Mouse (Mus musculus) limb, embryonic 14.5 days (tissue): Measurements from ENCODE around the gene Abcb10. TPM values are rescaled to one million over a fixed set of nuclear protein-coding genes. Genes with fewer than 3 reads are reported as not detected.
"Not testable (repeated sequence)": the region's sequence is repeated elsewhere in the genome, so short reads cannot be mapped to it uniquely, and the experiment has no call there.

ENCODE experiments used
- ATAC-seq: fragments of 200-750 bp; cut with Nextera tagmentation; 2 replicates; pipeline ENCODE4 v1.8.0; 2017; ENCODE audit warnings: low read depth, moderate number of reproducible peaks, moderate TSS enrichment; ENCODE audit not compliant: low FRiP score
- DNase-seq: peaks from one replicate; pipeline ENCODE4 v3.0.0-alpha.2; 2015; ENCODE audit warnings: low spot score
- H3K27ac ChIP-seq: fragments of 300-500 bp; sonication (generic); replicated peaks from 2 replicates; pipeline ENCODE4 v1.5.1; 2014; ENCODE audit warnings: low read depth, mild to moderate bottlenecking, low read length, moderate library complexity, mixed read lengths
- H3K27me3 ChIP-seq: fragments of 300-500 bp; sonication (generic); 2 replicates; pipeline ENCODE4 v1.6.1; 2014; ENCODE audit warnings: low read length, mixed read lengths; ENCODE audit not compliant: control insufficient read depth, insufficient read depth
- H3K36me3 ChIP-seq: fragments of 300-500 bp; sonication (generic); 2 replicates; pipeline ENCODE4 v1.6.1; 2014; ENCODE audit warnings: mild to moderate bottlenecking, low read length, moderate library complexity, mixed read lengths; ENCODE audit not compliant: control insufficient read depth, insufficient read depth
- H3K4me1 ChIP-seq: fragments of 300-500 bp; sonication (generic); 2 replicates; pipeline ENCODE4 v1.6.1; 2014; ENCODE audit warnings: antibody characterized with exemption, low read length, mixed read lengths; ENCODE audit not compliant: control insufficient read depth, insufficient read depth
- H3K4me2 ChIP-seq: fragments of 300-500 bp; sonication (generic); replicated peaks from 2 replicates; pipeline ENCODE4 v1.6.1; 2014; ENCODE audit warnings: low read depth, mild to moderate bottlenecking, low read length, moderate library complexity; ENCODE audit not compliant: severe bottlenecking
- H3K4me3 ChIP-seq: fragments of 300-500 bp; sonication (generic); replicated peaks from 2 replicates; pipeline ENCODE4 v1.5.1; 2014; ENCODE audit warnings: low read length
- H3K9ac ChIP-seq: fragments of 300-500 bp; sonication (generic); 2 replicates; pipeline ENCODE4 v1.6.1; 2014; ENCODE audit warnings: mild to moderate bottlenecking, low read depth, low read length, moderate library complexity; ENCODE audit not compliant: severe bottlenecking
- H3K9me3 ChIP-seq: fragments of 300-500 bp; sonication (generic); 2 replicates; pipeline ENCODE4 v1.6.1; 2016; ENCODE audit warnings: low read length; ENCODE audit not compliant: control insufficient read depth
- POLR2A ChIP-seq: fragments of 200-500 bp; IDR thresholded peaks from 2 replicates; pipeline ENCODE4 v1.8.0; 2012; ENCODE audit warnings: inconsistent platforms, mild to moderate bottlenecking, moderate library complexity, borderline replicate concordance; ENCODE audit not compliant: insufficient read depth, insufficient read length; ENCODE audit errors: extremely low read depth
- WGBS: fragments of 180-500 bp; shearing (Covaris S2); extraction: QIAGEN DNeasy Blood & Tissue Kit; methylation state at CpG from one replicate; pipeline ENCODE4 v1.1.7; 2014; 5-methylcytosine and 5-hydroxymethylcytosine counted together
- polyA plus RNA-seq, 2 experiments: library from polyadenylated mRNA; depleted of rRNA in 1 of 2; stranded (reverse) in 1 of 2; unstranded in 1 of 2; fragments of >200 nt; fragmentation: Nextera tagmentation in 1 of 2; extraction: Ambion mirVana in 1 of 2; gene quantifications; 2 replicates each; pipeline versions ENCODE4 v1.2.1 to v1.2.3; 2012 to 2014

The Abcb10 gene
- polyA plus RNA-seq, 2 experiments, result 14.0 to 19.2 TPM

DNA sequence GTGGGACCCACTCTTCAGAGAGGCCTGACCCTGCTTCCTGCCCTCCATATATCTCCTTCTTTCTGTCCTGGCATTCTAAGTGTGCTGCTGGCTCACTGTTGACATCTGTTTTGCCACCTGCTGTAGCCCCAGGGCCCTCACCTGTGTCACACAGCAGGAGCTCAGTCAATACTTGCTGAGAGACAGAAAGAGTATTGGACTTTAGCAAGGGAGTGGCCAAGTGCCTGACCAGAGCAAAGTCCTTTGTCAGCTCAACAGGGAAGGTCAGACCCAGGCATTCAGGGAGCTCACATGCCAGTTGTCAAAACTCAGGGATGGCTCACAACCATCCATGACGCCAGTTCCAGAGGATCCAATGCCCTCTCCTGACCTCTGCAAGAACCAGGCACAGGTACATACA is 9.4 kb downstream of the Abcb10 start:
- no peaks in the 10 kb centered on the region for H3K4me1 ChIP-seq
- no peak overlapping the region for H3K4me2 ChIP-seq
- TF ChIP-seq POLR2A, result no peak
- no peak overlapping the region for H3K27ac ChIP-seq
- 58% methylated on average over 1 of the region's 1 CpGs for WGBS
- no peak overlapping the region for H3K4me3 ChIP-seq
- ATAC-seq (no peak), DNase-seq (no peak)
- no peak overlapping the region for H3K9ac ChIP-seq
- H3K9me3 ChIP-seq, result no peaks in the 10 kb centered on the region
- H3K27me3 ChIP-seq, result no peaks in the 10 kb centered on the region
- H3K36me3 ChIP-seq, result no peaks in the 10 kb centered on the region

DNA sequence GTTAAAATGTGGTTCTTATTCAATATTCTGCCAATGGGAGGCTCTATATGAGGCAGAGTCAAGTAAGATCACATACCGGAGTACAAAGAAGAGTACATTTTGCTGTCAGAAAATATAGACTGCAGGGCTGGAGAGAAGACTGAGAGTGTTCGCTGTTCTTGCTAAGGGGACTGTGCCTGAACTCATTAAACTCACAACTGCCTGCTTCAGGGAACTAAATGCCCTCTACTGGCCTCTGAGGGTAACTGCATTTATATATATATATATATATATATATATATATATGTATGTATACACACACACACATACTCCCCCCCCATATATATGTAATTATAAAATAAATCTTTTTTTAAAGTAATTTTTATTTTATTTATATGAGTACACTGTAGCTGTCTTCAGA is 16.0 kb downstream of the Abcb10 start:
- Histone ChIP-seq H3K36me3 (peaks cover 18% of the 10 kb centered on the region), H3K9ac (no peak overlapping the region), H3K9me3 (no peaks in the 10 kb centered on the region), H3K27ac (no peak overlapping the region), H3K4me1 (no peaks in the 10 kb centered on the region), H3K27me3 (no peaks in the 10 kb centered on the region), H3K4me2 (no peak overlapping the region), H3K4me3 (no peak overlapping the region)
- whole genome bisulfite sequencing, result 53% methylated on average over 2 of the region's 2 CpGs
- no peak for TF ChIP-seq POLR2A
- ATAC-seq (no peak), DNase-seq (peak; percentile 40)

DNA sequence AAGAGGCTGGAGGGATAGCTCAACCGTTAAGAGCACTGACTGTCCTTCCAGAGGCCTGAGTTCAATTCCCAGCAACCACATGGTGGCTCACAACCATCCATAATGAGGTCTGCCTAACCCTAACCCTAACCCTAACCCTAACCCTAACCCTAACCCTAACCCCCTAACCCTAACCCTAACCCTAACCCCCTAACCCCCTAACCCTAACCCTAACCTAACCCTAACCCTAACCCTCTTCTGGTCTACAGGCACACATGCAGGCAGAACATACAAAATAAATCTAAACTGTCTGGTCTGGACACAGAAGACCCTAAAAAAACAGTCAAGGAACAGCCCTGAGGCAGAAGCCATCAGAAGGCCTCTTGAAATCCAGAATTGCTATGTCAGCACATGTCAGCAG is 21.6 kb downstream of the Abcb10 start:
- DNase-seq, result no peak
- peaks cover 37% of the 10 kb centered on the region for H3K36me3 ChIP-seq
- 62% methylated on average over 1 of the region's 1 CpGs for WGBS

GRCm38 (mm10) chr8:123960556-123960955 is 22.4 kb downstream of the Abcb10 start:
- not testable (repeated sequence) for DNase-seq, H3K4me2 ChIP-seq, H3K27me3 ChIP-seq, H3K4me1 ChIP-seq, H3K9me3 ChIP-seq, H3K27ac ChIP-seq, ATAC-seq, H3K9ac ChIP-seq, H3K4me3 ChIP-seq
- peaks cover 30% of the 10 kb centered on the region for H3K36me3 ChIP-seq
- 86% methylated on average over 5 of the region's 5 CpGs for WGBS

More for the DNA sequence above, 21.6 kb downstream of the Abcb10 start:
- no peaks in the 10 kb centered on the region for H3K9me3 ChIP-seq
- no peak for TF ChIP-seq POLR2A
- no peak overlapping the region for H3K27ac ChIP-seq
- no peak overlapping the region for H3K9ac ChIP-seq
- H3K27me3 ChIP-seq, result no peaks in the 10 kb centered on the region
- ATAC-seq, result no peak
- no peak overlapping the region for H3K4me2 ChIP-seq
- H3K4me1 ChIP-seq, result no peaks in the 10 kb centered on the region
- no peak overlapping the region for H3K4me3 ChIP-seq

DNA sequence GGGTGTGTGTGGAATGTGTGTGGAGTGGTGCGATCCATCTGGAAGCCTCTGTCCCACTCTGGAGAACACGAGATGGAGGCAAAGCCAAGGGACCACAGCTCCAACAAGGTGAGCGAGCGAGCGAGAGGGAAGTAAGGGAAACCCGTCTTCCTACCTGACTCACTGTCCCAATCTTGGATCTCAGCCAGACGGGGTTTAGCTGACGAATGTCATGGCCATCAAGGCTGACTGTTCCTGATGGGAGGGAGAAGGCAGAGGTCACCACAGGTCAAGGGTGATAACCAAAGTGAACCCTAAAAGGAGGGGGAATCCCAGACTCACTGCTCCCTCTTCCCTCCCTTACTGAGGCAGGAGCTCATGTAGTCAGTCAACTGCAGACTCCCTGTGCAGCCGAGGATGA is 22.9 kb downstream of the Abcb10 start:
- H3K36me3 ChIP-seq, result peaks cover 32% of the 10 kb centered on the region
- H3K27ac ChIP-seq, result no peak overlapping the region
- no peak overlapping the region for H3K4me2 ChIP-seq
- no peak overlapping the region for H3K4me3 ChIP-seq
- no peak for DNase-seq
- H3K4me1 ChIP-seq, result no peaks in the 10 kb centered on the region
- no peak for TF ChIP-seq POLR2A
- H3K9me3 ChIP-seq, result no peaks in the 10 kb centered on the region
- no peak overlapping the region for H3K9ac ChIP-seq
- 87% methylated on average over 9 of the region's 9 CpGs for WGBS
- ATAC-seq, result no peak
- no peaks in the 10 kb centered on the region for H3K27me3 ChIP-seq

DNA sequence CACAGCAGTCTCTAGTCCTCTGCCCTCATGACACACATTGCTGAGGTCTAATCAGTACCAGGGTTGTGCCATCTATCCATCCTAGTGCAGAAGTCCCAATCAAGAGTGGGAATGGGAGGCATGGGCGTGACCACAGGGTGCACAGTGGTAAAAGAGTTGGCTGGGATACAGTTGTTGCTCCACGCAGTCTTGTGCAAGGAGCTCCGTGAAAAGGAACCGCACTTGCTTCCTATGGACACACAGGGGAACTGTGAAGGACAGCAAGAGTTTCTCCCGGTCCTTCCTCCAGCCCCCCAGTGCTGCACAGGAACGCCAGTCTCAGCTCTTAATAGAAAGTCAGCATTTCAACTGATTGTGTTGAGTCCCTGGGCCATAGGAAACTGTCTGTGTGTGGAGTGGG is 23.4 kb downstream of the Abcb10 start:
- no peak for TF ChIP-seq POLR2A
- WGBS, result 88% methylated on average over 6 of the region's 6 CpGs
- H3K4me3 ChIP-seq, result no peak overlapping the region
- no peaks in the 10 kb centered on the region for H3K27me3 ChIP-seq
- no peak overlapping the region for H3K9ac ChIP-seq
- no peak for ATAC-seq
- no peak for DNase-seq
- no peaks in the 10 kb centered on the region for H3K9me3 ChIP-seq
- H3K4me1 ChIP-seq, result no peaks in the 10 kb centered on the region
- peaks cover 29% of the 10 kb centered on the region for H3K36me3 ChIP-seq
- H3K27ac ChIP-seq, result no peak overlapping the region
- no peak overlapping the region for H3K4me2 ChIP-seq
